11 mouse cellular contexts compared by ENCODE assay signal in the genomic region with DNA sequence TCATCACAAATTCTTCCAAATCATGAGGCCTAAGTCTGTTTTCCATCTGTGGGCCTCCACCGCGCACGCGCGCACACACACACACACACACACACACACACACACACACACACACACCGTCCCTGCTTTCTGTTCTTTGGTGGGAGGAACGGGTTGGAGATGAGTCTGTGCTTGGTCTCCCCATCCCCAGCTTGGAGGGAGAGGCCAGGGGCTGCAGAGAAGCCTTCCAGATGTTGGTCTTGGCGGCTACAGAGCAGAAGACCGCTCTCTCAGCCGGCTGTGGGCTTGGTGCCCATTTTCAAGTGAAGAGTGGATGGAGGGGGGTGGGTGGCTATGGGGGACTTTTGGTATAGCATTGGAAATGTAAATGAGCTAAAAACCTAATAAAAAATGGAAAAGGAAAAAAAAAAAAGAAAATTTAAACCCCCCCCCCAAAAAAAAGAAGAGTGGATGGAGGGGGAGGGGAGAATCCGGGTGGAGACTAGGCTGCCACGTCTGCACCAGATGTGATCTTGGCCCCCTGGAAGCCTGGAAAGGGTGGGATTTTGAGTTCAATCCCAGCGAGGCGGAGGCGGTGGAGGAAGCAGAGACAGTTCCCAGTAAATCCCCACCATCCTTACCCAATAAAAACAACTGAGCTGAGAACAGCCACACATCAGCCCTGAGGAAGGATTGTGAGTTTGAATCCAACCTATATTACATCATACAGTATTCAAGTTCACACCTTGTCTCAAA. TPM values are rescaled to one million over a fixed set of nuclear protein-coding genes. Genes with fewer than 3 reads are reported as not detected.
DNase-seq lines count a peak whose midpoint lies in the region; ATAC-seq and TF ChIP-seq lines count a peak whose summit lies in the region.
"Had no signal": no experiment of that assay in that cellular context is flagged by ENCODE, and none has a peak within 500 bp of the region (broad histone marks: within the 10 kb centered on the region; RNA-seq: fewer than 3 reads in every experiment).

No protein-coding gene starts in this region.

- no peak overlapping the region for H3K4me3 ChIP-seq in embryonic facial prominence, embryonic 11.5 days (ENCODE audit: low read depth, low read length)
- no peak overlapping the region for H3K4me3 ChIP-seq in embryonic facial prominence, embryonic 10.5 days
- no peak overlapping the region for H3K4me3 ChIP-seq in lung, embryonic 16.5 days (ENCODE audit: low read length)
- H3K4me3 ChIP-seq in stomach, postnatal 0 days (ENCODE audit: low read depth, low read length), result no peak overlapping the region
- H3K4me3 ChIP-seq: neural tube, embryonic 13.5 days had no signal

- H3K9me3 ChIP-seq in embryonic facial prominence, embryonic 11.5 days (replicated peaks; ENCODE audit: control insufficient read depth, low read length), result no peaks in the 10 kb centered on the region
- H3K9me3 ChIP-seq in embryonic facial prominence, embryonic 10.5 days, result no peaks in the 10 kb centered on the region
- no peaks in the 10 kb centered on the region for H3K9me3 ChIP-seq in lung, embryonic 16.5 days (ENCODE audit: control insufficient read depth, low read length)
- H3K9me3 ChIP-seq in stomach, postnatal 0 days (ENCODE audit: control insufficient read depth, low read length), result no peaks in the 10 kb centered on the region
- H3K9me3 ChIP-seq: neural tube, embryonic 13.5 days had no signal

- no peak for DNase-seq in embryonic facial prominence, embryonic 11.5 days (ENCODE audit: low spot score)
- DNase-seq in embryonic facial prominence, embryonic 10.5 days (ENCODE audit: low spot score), result no peak
- DNase-seq in lung, postnatal 25 days (ENCODE audit: low spot score), result no peak
- DNase-seq in heart, postnatal 10 days, result peak; percentile 73 to 77
- DNase-seq in stomach, postnatal 0 days (ENCODE audit: low spot score), result peak; percentile 34
- no peak for DNase-seq in cerebellum, postnatal 25 days
- DNase-seq in retina, embryonic 14.5 days (ENCODE audit: low spot score), result no peak
- DNase-seq: left cerebral cortex, postnatal 4 days had no signal

- no peaks in the 10 kb centered on the region; the same call in 1 of the 2 replicates for H3K4me1 ChIP-seq in embryonic facial prominence, embryonic 11.5 days (ENCODE audit: control insufficient read depth, insufficient read depth, low read length)
- H3K4me1 ChIP-seq in embryonic facial prominence, embryonic 10.5 days, result peaks cover 24% of the 10 kb centered on the region
- H3K4me1 ChIP-seq in lung, embryonic 16.5 days (replicated peaks; ENCODE audit: control insufficient read depth, insufficient read depth, low read length), result peaks cover 48% of the 10 kb centered on the region
- H3K4me1 ChIP-seq in stomach, postnatal 0 days (replicated peaks; ENCODE audit: control insufficient read depth, insufficient read depth), result no peaks in the 10 kb centered on the region

- H3K36me3 ChIP-seq in embryonic facial prominence, embryonic 11.5 days (replicated peaks; ENCODE audit: control insufficient read depth, insufficient read depth, low read depth, low read length), result no peaks in the 10 kb centered on the region
- H3K36me3 ChIP-seq in embryonic facial prominence, embryonic 10.5 days (replicated peaks), result no peaks in the 10 kb centered on the region
- H3K36me3 ChIP-seq in lung, embryonic 16.5 days (ENCODE audit: control insufficient read depth, insufficient read depth, low read length), result no peaks in the 10 kb centered on the region
- H3K36me3 ChIP-seq in stomach, postnatal 0 days (ENCODE audit: control insufficient read depth, insufficient read depth, low read length), result no peaks in the 10 kb centered on the region
- H3K36me3 ChIP-seq: neural tube, embryonic 13.5 days had no signal

- intact Hi-C loops in heart, postnatal 10 days (cut with DNase I), result no loop called here

- ATAC-seq in embryonic facial prominence, embryonic 11.5 days (replicated peaks; ENCODE audit: insufficient number of reproducible peaks, low FRiP score, low TSS enrichment, low read depth), result 0 out of 2 replicates have a peak, but pooled peaks have one; percentile 30
- ATAC-seq in lung, embryonic 16.5 days (ENCODE audit: low read depth), result peak; percentile 91
- peak; percentile 81 for ATAC-seq in stomach, postnatal 0 days (ENCODE audit: low FRiP score, low TSS enrichment)
- ATAC-seq: hindbrain, embryonic 16.5 days had no signal

- TF ChIP-seq EP300 in stomach, postnatal 0 days (optimal IDR thresholded peaks at IDR 0.05), result no peak

- no peak overlapping the region for H3K9ac ChIP-seq in embryonic facial prominence, embryonic 11.5 days (replicated peaks; ENCODE audit: low read length)
- no peak overlapping the region for H3K9ac ChIP-seq in lung, embryonic 16.5 days (ENCODE audit: low read length)
- no peak overlapping the region for H3K9ac ChIP-seq in stomach, postnatal 0 days (ENCODE audit: low read length)
- H3K9ac ChIP-seq: neural tube, embryonic 13.5 days had no signal

- H3K27ac ChIP-seq in embryonic facial prominence, embryonic 11.5 days (replicated peaks; ENCODE audit: low read depth, low read length), result no peak overlapping the region
- no peak overlapping the region for H3K27ac ChIP-seq in embryonic facial prominence, embryonic 10.5 days (replicated peaks)
- H3K27ac ChIP-seq in lung, embryonic 16.5 days (ENCODE audit: low read length), result peak overlapping the region; percentile 84
- peak overlapping the region; percentile 71; the same call in 1 of the 2 replicates for H3K27ac ChIP-seq in stomach, postnatal 0 days (replicated peaks)
- H3K27ac ChIP-seq: neural tube, embryonic 13.5 days had no signal

- H3K27me3 ChIP-seq in embryonic facial prominence, embryonic 11.5 days (ENCODE audit: control insufficient read depth, insufficient read depth, low read length), result no peaks in the 10 kb centered on the region
- peaks cover 15% of the 10 kb centered on the region; the same call in 1 of the 2 replicates for H3K27me3 ChIP-seq in embryonic facial prominence, embryonic 10.5 days (replicated peaks; ENCODE audit: low read depth, poor library complexity, severe bottlenecking)
- no peaks in the 10 kb centered on the region for H3K27me3 ChIP-seq in lung, embryonic 16.5 days (ENCODE audit: control insufficient read depth, insufficient read depth, low read depth, low read length)
- H3K27me3 ChIP-seq in stomach, postnatal 0 days (ENCODE audit: control insufficient read depth, insufficient read depth, low read length), result no peaks in the 10 kb centered on the region

- no peak overlapping the region for H3K4me2 ChIP-seq in embryonic facial prominence, embryonic 11.5 days (ENCODE audit: low read depth, low read length)
- H3K4me2 ChIP-seq in lung, embryonic 16.5 days (ENCODE audit: low read depth, low read length), result no peak overlapping the region
- H3K4me2 ChIP-seq in stomach, postnatal 0 days (replicated peaks; ENCODE audit: low read depth), result no peak overlapping the region
- H3K4me2 ChIP-seq: neural tube, embryonic 13.5 days had no signal

- WGBS in embryonic facial prominence, embryonic 11.5 days, result 64% methylated on average over 15 of the region's 15 CpGs
- 64% methylated on average over 15 of the region's 15 CpGs for WGBS in embryonic facial prominence, embryonic 10.5 days
- 37% methylated on average over 15 of the region's 15 CpGs for WGBS in lung, embryonic 16.5 days
- WGBS in stomach, postnatal 0 days, result 47% methylated on average over 15 of the region's 15 CpGs

- TF ChIP-seq CTCF in stomach, postnatal 0 days (IDR thresholded peaks at IDR 0.05; ENCODE audit: low read depth), result no peak

RNA-seq across cellular contexts. Expression of a gene that starts 10.5 kb away (rescaled TPM):
- 37.5 and 43.6 TPM in 2 replicates for polyA plus RNA-seq in embryonic facial prominence, embryonic 11.5 days (2014; fragmentation: Nextera tagmentation; extraction: Ambion mirVana)
- 38.2 and 42.8 TPM in 2 replicates for polyA plus RNA-seq in embryonic facial prominence, embryonic 10.5 days (2016; fragmentation: Nextera tagmentation; extraction: Ambion mirVana)
- 63.5 and 67.2 TPM in 2 replicates for polyA plus RNA-seq in lung, embryonic 16.5 days (2015; fragmentation: Nextera tagmentation; extraction: Ambion mirVana)
- total RNA-seq in heart, postnatal 10 days (2021), result 10 to 100 TPM; 10.2 to 11.0 TPM
- polyA plus RNA-seq in stomach, postnatal 0 days (2015; fragmentation: Nextera tagmentation; extraction: Ambion mirVana), result 16.3 and 19.4 TPM in 2 replicates

RNA-seq across cellular contexts. Expression of a gene that starts 15.4 kb away (rescaled TPM):
- polyA plus RNA-seq in embryonic facial prominence, embryonic 11.5 days (2014; fragmentation: Nextera tagmentation; extraction: Ambion mirVana), result 139 and 147 TPM in 2 replicates
- polyA plus RNA-seq in embryonic facial prominence, embryonic 10.5 days (2016; fragmentation: Nextera tagmentation; extraction: Ambion mirVana), result 154 and 161 TPM in 2 replicates
- 156 TPM in 2 replicates for polyA plus RNA-seq in lung, embryonic 16.5 days (2015; fragmentation: Nextera tagmentation; extraction: Ambion mirVana)
- 100 to 1,000 TPM; 103 to 104 TPM for total RNA-seq in heart, postnatal 10 days (2021)
- 87.3 and 90.2 TPM in 2 replicates for polyA plus RNA-seq in stomach, postnatal 0 days (2015; fragmentation: Nextera tagmentation; extraction: Ambion mirVana)

RNA-seq across cellular contexts. Expression of a gene that starts 27.4 kb away (rescaled TPM):
- 82.0 and 88.1 TPM in 2 replicates for polyA plus RNA-seq in embryonic facial prominence, embryonic 11.5 days (2014; fragmentation: Nextera tagmentation; extraction: Ambion mirVana)
- polyA plus RNA-seq in embryonic facial prominence, embryonic 10.5 days (2016; fragmentation: Nextera tagmentation; extraction: Ambion mirVana), result 168 and 176 TPM in 2 replicates
- 92.5 and 97.1 TPM in 2 replicates for polyA plus RNA-seq in lung, embryonic 16.5 days (2015; fragmentation: Nextera tagmentation; extraction: Ambion mirVana)
- 10 to 100 TPM; 28.9 to 30.6 TPM for total RNA-seq in heart, postnatal 10 days (2021)
- 17.9 TPM in 2 replicates for polyA plus RNA-seq in stomach, postnatal 0 days (2015; fragmentation: Nextera tagmentation; extraction: Ambion mirVana)

RNA-seq across cellular contexts. Expression of a gene that starts 28.7 kb away (rescaled TPM):
- 4.5 and 5.8 TPM in 2 replicates for polyA plus RNA-seq in embryonic facial prominence, embryonic 11.5 days (2014; fragmentation: Nextera tagmentation; extraction: Ambion mirVana)
- 5.9 and 6.0 TPM in 2 replicates for polyA plus RNA-seq in embryonic facial prominence, embryonic 10.5 days (2016; fragmentation: Nextera tagmentation; extraction: Ambion mirVana)
- 76.2 and 93.0 TPM in 2 replicates for polyA plus RNA-seq in lung, embryonic 16.5 days (2015; fragmentation: Nextera tagmentation; extraction: Ambion mirVana)
- 1 to 10 TPM; 8.9 to 9.5 TPM for total RNA-seq in heart, postnatal 10 days (2021)
- 9.5 and 11.9 TPM in 2 replicates for polyA plus RNA-seq in stomach, postnatal 0 days (2015; fragmentation: Nextera tagmentation; extraction: Ambion mirVana)

RNA-seq across cellular contexts. Expression of a gene that starts 42.1 kb away (rescaled TPM):
- polyA plus RNA-seq in embryonic facial prominence, embryonic 11.5 days (2014; fragmentation: Nextera tagmentation; extraction: Ambion mirVana), result 5.6 and 6.1 TPM in 2 replicates
- polyA plus RNA-seq in embryonic facial prominence, embryonic 10.5 days (2016; fragmentation: Nextera tagmentation; extraction: Ambion mirVana), result 3.8 and 5.1 TPM in 2 replicates
- 2.2 and 4.2 TPM in 2 replicates for polyA plus RNA-seq in lung, embryonic 16.5 days (2015; fragmentation: Nextera tagmentation; extraction: Ambion mirVana)
- under 1 TPM; 0.53 to 0.79 TPM for total RNA-seq in heart, postnatal 10 days (2021)
- 0.50 and 0.81 TPM in 2 replicates for polyA plus RNA-seq in stomach, postnatal 0 days (2015; fragmentation: Nextera tagmentation; extraction: Ambion mirVana)
- total RNA-seq: left cerebral cortex, postnatal 4 days had no signal

Comparison
In these comparisons a context has a peak if more than half of its experiments do, and no peak if none do; other contexts are left out.
1. ATAC-seq: peak in every context shown above with its lines; median percentile 91 in lung, embryonic 16.5 days; 81 in stomach, postnatal 0 days; 30 in embryonic facial prominence, embryonic 11.5 days.
2. DNase-seq: peak in heart, postnatal 10 days (2 of 2) and stomach, postnatal 0 days (single experiment); none in embryonic facial prominence, embryonic 11.5 days (single experiment), embryonic facial prominence, embryonic 10.5 days (single experiment), lung, postnatal 25 days (single experiment), cerebellum, postnatal 25 days (0 of 2) and retina, embryonic 14.5 days (single experiment).
3. H3K27ac ChIP-seq: peak in lung, embryonic 16.5 days (single experiment) and stomach, postnatal 0 days (single experiment); none in embryonic facial prominence, embryonic 11.5 days (single experiment) and embryonic facial prominence, embryonic 10.5 days (single experiment).